Mouse (Mus musculus) ES-Bruce4 (cell line): ENCODE data around the gene Gria1. TPM values are rescaled to one million over a fixed set of nuclear protein-coding genes. Genes with fewer than 3 reads are reported as not detected.

Source experiments
- H3K27ac ChIP-seq: 2 replicates; pipeline ENCODE4 v1.5.1; 2012; ENCODE audit warnings: low read length, inconsistent platforms; ENCODE audit not compliant: insufficient read depth
- H3K27me3 ChIP-seq: 2 replicates; pipeline ENCODE4 v1.6.1; 2012; ENCODE audit warnings: mild to moderate bottlenecking, low read length, inconsistent platforms; ENCODE audit not compliant: control insufficient read depth, poor library complexity, insufficient read depth, severe bottlenecking
- H3K36me3 ChIP-seq: 2 replicates; pipeline ENCODE4 v1.6.1; 2012; ENCODE audit warnings: inconsistent platforms, mild to moderate bottlenecking, low read length, moderate library complexity; ENCODE audit not compliant: control insufficient read depth, poor library complexity, insufficient read depth, severe bottlenecking
- H3K4me1 ChIP-seq: one replicate; pipeline ENCODE4 v1.8.1; 2011; ENCODE audit warnings: low read length; ENCODE audit not compliant: control insufficient read depth, insufficient read depth
- H3K4me3 ChIP-seq: 2 replicates; pipeline ENCODE4 v1.5.1; 2011; ENCODE audit warnings: low read depth, mild to moderate bottlenecking, low read length
- H3K9ac ChIP-seq: 2 replicates; pipeline ENCODE4 v1.6.1; 2012; ENCODE audit warnings: low read depth, mild to moderate bottlenecking, inconsistent platforms; ENCODE audit not compliant: poor library complexity, severe bottlenecking
- H3K9me3 ChIP-seq: replicated peaks from 2 replicates; pipeline ENCODE4 v1.6.1; 2012; ENCODE audit warnings: mild to moderate bottlenecking, low read length, inconsistent platforms; ENCODE audit not compliant: control insufficient read depth, poor library complexity, insufficient read depth, severe bottlenecking
- CTCF ChIP-seq: IDR thresholded peaks from one replicate; pipeline ENCODE4 v1.8.1; 2011; ENCODE audit warnings: low read depth, low read length
- EP300 ChIP-seq: IDR thresholded peaks from 2 replicates; pipeline ENCODE4 v1.6.1; 2011; ENCODE audit warnings: low read depth, low read length; ENCODE audit not compliant: insufficient read depth
- POLR2A ChIP-seq: IDR thresholded peaks from one replicate; pipeline ENCODE4 v1.8.1; 2011; ENCODE audit warnings: low read length; ENCODE audit not compliant: insufficient read depth
- polyA plus RNA-seq: library from polyadenylated mRNA; stranded (reverse); fragments of >200 nt; gene quantifications from 2 replicates; pipeline ENCODE4 v1.2.4, GENCODE M21; 2011; ENCODE audit warnings: low read depth; ENCODE audit not compliant: missing spikeins, insufficient read depth, insufficient read length

The Gria1 gene
- polyA plus RNA-seq = not detected in 2 replicates

DNA sequence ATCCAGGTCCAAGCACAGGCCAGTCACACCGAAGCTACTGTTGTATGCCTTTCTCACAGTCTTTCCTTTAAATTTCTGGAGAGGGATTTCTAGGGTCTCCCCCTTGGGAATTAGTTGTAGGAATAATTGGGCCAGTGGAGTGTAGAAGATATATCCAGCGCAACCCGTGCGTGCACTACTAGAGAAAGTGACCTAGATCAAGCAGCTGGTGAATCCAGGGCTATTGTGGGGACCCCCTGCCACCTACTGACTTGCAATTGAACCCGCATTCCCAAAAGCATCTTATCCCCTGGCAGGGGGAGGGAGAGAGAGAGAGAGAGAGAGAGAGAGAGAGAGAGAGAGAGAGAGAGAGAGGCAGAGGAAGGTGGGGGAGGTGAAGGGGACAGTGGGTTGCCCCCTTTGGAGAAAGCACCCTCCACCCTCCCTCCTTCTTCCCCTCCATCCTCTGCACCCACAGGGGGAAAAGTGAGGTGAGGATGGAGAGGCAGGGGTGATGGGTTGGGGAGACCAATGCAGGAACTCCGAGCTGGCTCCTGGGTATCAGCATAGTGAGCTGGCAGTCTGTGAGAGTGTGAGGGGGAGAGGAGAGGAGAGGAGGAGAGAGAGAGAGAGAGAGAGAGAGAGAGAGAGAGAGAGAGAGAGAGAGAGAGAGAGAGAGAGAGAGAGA lies at the start of gene Gria1:
Gene Gria1 (plus strand): TSS at position 364 of the 667 bp plus-strand sequence.
- H3K9me3 ChIP-seq = no peaks in the 10 kb centered on the region
- H3K27me3 ChIP-seq = no peaks in the 10 kb centered on the region; the same call in 1 of the 2 replicates
- H3K4me1 ChIP-seq = peaks cover 2% of the 10 kb centered on the region
- no peak within 1 kb of the TSS for H3K4me3 ChIP-seq
- no peak within 1 kb of the TSS for H3K27ac ChIP-seq
- TF ChIP-seq POLR2A = no peak
- TF ChIP-seq CTCF = no peak
- TF ChIP-seq EP300 = no peak
- no peaks in the 10 kb centered on the region for H3K36me3 ChIP-seq
- no peak within 1 kb of the TSS for H3K9ac ChIP-seq

- no peaks in the 10 kb centered on the region; the same call in 1 of the 2 replicates for H3K9me3 ChIP-seq
- H3K27me3 ChIP-seq = no peaks in the 10 kb centered on the region
- no peaks in the 10 kb centered on the region for H3K4me1 ChIP-seq
- no peak for TF ChIP-seq CTCF
- H3K27ac ChIP-seq = no peak overlapping the region
- H3K36me3 ChIP-seq = no peaks in the 10 kb centered on the region
- H3K9ac ChIP-seq = no peak overlapping the region
- no peak overlapping the region for H3K4me3 ChIP-seq
These were observed 49.4 kb upstream of the Gria1 start for GRCm38 (mm10) chr11:56961751-56962150.

GRCm38 (mm10) chr11:56972814-56973213 lies 38.4 kb upstream of the Gria1 start:
- no peak for TF ChIP-seq CTCF
- no peak for TF ChIP-seq POLR2A
- no peak for TF ChIP-seq EP300
- no peaks in the 10 kb centered on the region for H3K27me3 ChIP-seq
- H3K36me3 ChIP-seq = no peaks in the 10 kb centered on the region
- no peak overlapping the region for H3K4me3 ChIP-seq
- H3K27ac ChIP-seq = no peak overlapping the region
- H3K4me1 ChIP-seq = no peaks in the 10 kb centered on the region
- H3K9me3 ChIP-seq = no peaks in the 10 kb centered on the region
- H3K9ac ChIP-seq = no peak overlapping the region

DNA sequence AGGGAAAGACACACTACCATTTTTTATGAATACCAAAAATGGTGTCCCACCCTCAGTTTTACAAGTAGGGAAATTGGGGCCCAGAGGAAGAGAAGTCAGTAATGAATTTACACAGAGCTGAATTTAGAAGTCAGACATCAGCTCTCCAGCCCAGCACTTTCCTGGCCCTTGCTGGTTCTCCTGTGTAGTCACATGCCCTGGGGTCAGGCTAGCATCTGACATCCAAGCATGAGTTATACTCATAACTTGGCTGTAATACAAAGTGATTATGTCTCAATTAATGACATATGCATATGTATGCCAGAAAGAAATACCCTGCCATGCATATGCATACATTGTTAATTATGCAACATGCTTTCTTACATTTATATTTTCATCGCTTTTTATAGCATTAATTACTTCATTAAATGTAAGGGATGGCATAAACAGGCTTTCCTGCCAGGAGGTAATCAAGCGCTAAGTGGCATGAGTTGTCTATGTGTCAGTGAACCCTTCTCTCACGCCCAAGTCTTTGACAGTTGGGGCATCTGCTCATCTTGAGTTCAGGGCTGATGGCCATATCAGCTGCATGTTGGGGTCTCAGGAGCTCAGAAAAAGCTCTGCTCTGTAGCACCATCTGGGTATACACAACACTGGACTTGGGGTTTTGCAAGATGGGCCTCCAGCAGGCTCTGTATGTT lies 26.7 kb upstream of the Gria1 start:
- Histone ChIP-seq H3K4me1 (no peaks in the 10 kb centered on the region), H3K9me3 (no peaks in the 10 kb centered on the region), H3K36me3 (no peaks in the 10 kb centered on the region), H3K9ac (no peak overlapping the region), H3K4me3 (no peak overlapping the region), H3K27ac (no peak overlapping the region), H3K27me3 (no peaks in the 10 kb centered on the region)
- TF ChIP-seq CTCF (no peak), EP300 (no peak), POLR2A (no peak)

DNA sequence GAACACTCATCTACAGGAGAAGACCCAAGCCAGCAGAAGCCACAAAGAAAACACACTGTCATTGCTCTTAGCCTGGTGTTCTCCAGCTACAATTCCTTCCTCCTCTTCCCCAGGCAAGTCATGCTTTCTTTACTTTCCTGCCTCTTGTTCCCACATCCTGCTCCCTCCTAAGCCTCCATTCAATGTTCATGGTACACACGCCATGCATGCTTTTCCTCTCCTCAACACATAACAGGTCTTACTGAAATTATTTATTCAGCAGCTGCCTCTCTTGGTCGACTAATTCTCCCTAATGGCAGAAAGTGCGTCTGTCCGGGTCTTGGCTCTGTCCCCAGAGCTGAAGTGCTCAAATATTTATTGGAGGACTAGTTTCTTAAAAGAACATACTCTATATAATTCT lies 25.7 kb upstream of the Gria1 start:
- no peaks in the 10 kb centered on the region for H3K4me1 ChIP-seq
- H3K36me3 ChIP-seq = no peaks in the 10 kb centered on the region
- TF ChIP-seq POLR2A (no peak), CTCF (no peak), EP300 (no peak)
- no peak overlapping the region for H3K9ac ChIP-seq
- H3K27me3 ChIP-seq = no peaks in the 10 kb centered on the region
- no peak overlapping the region for H3K4me3 ChIP-seq
- no peak overlapping the region for H3K27ac ChIP-seq
- no peaks in the 10 kb centered on the region for H3K9me3 ChIP-seq

GRCm38 (mm10) chr11:56999601-57000001 lies 11.6 kb upstream of the Gria1 start:
- no peaks in the 10 kb centered on the region for H3K27me3 ChIP-seq
- H3K36me3 ChIP-seq = no peaks in the 10 kb centered on the region
- H3K9me3 ChIP-seq = no peaks in the 10 kb centered on the region
- TF ChIP-seq CTCF (no peak), POLR2A (no peak), EP300 (no peak)
- no peak overlapping the region for H3K4me3 ChIP-seq
- H3K4me1 ChIP-seq = no peaks in the 10 kb centered on the region
- H3K9ac ChIP-seq = no peak overlapping the region
- no peak overlapping the region for H3K27ac ChIP-seq
